Mouse (Mus musculus) kidney, embryonic 16.5 days (tissue): Measurements from ENCODE around the gene 5730522E02Rik. TPM values are rescaled to one million over a fixed set of nuclear protein-coding genes. Genes with fewer than 3 reads are reported as not detected.

Experiments
- ATAC-seq: fragments of 200-750 bp; cut with Nextera tagmentation; 2 replicates; pipeline ENCODE4 v1.8.0; 2017; ENCODE audit warnings: moderate TSS enrichment; ENCODE audit not compliant: low FRiP score, low TSS enrichment
- H3K27ac ChIP-seq: fragments of 300-500 bp; sonication (generic); 2 replicates; pipeline ENCODE4 v1.5.1; 2014; ENCODE audit warnings: low read length
- H3K27me3 ChIP-seq: fragments of 300-500 bp; sonication (generic); 2 replicates; pipeline ENCODE4 v1.6.1; 2014; ENCODE audit warnings: low read length, control low read depth, mixed read lengths; ENCODE audit not compliant: insufficient read depth
- H3K36me3 ChIP-seq: fragments of 300-500 bp; sonication (generic); 2 replicates; pipeline ENCODE4 v1.6.1; 2014; ENCODE audit warnings: low read length, control low read depth, mixed read lengths; ENCODE audit not compliant: insufficient read depth
- H3K4me1 ChIP-seq: fragments of 300-500 bp; sonication (generic); 2 replicates; pipeline ENCODE4 v1.6.1; 2014; ENCODE audit warnings: low read length, control low read depth, mixed read lengths; ENCODE audit not compliant: insufficient read depth
- H3K4me2 ChIP-seq: fragments of 300-500 bp; sonication (generic); replicated peaks from 2 replicates; pipeline ENCODE4 v1.6.1; 2014; ENCODE audit warnings: low read depth, low read length
- H3K4me3 ChIP-seq: fragments of 300-500 bp; sonication (generic); 2 replicates; pipeline ENCODE4 v1.5.1; 2014; ENCODE audit warnings: mild to moderate bottlenecking, low read length
- H3K9ac ChIP-seq: fragments of 300-500 bp; sonication (generic); replicated peaks from 2 replicates; pipeline ENCODE4 v1.6.1; 2014; ENCODE audit warnings: low read length
- H3K9me3 ChIP-seq: fragments of 300-500 bp; sonication (generic); 2 replicates; pipeline ENCODE4 v1.6.1; 2016; ENCODE audit warnings: low read length, control low read depth
- WGBS: fragments of 180-500 bp; shearing (Covaris S2); extraction: QIAGEN DNeasy Blood & Tissue Kit; methylation state at CpG from one replicate; pipeline ENCODE4 v1.1.7; 2014; 5-methylcytosine and 5-hydroxymethylcytosine counted together
- polyA plus RNA-seq: library from polyadenylated mRNA; unstranded; fragments of >200 nt; fragmentation: Nextera tagmentation; extraction: Ambion mirVana; gene quantifications from 2 replicates; pipeline ENCODE4 v1.2.1, GENCODE M21; 2015

5730522E02Rik gene
- polyA plus RNA-seq, 1 experiment from 2014 or later: 3.0 TPM

DNA sequence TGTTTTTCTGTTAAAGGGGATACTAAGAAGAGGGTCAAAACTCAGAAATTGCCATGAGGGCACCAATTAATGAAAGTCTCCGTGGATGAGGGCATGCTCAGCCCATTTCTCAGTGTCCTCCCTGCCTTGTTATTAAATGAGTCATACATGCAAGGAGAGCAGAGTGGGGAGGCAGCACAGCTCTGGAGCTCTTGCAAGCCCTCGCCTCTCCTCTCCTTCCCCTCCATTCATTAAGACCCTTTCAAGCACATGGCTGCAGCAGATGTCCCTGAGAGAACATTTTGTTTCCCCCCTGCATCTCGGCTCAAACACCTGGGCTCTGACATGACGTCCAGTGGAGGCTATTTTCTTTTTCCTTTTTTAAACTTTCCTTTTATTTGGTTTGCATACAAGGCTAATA lies 138.5 kb downstream of the 5730522E02Rik start:
- 61% methylated on average over 4 of the region's 4 CpGs for WGBS
- no peaks in the 10 kb centered on the region for H3K36me3 ChIP-seq
- H3K9me3 ChIP-seq: no peaks in the 10 kb centered on the region

DNA sequence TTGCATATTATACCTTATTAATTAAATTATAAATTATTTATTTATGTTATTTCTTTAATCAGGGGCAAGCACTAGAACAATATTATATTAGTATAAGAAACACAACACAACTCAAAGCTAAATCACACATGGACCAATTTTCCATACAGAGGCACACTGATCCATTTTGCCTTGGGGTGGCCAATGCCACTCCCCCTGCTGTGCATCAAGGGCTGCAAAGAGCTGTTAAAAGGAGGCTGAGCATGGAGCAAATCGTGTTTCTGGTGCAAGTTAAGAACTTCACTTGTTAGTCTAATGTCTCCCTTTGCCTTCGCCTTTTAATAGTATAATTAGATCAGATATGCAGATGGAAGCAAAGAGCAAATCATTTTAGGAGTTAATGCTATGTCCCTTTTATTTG lies 147.3 kb downstream of the 5730522E02Rik start:
- Histone ChIP-seq H3K27me3 (no peaks in the 10 kb centered on the region), H3K9ac (no peak overlapping the region), H3K27ac (no peak overlapping the region), H3K36me3 (no peaks in the 10 kb centered on the region), H3K4me3 (no peak overlapping the region), H3K9me3 (no peaks in the 10 kb centered on the region), H3K4me2 (no peak overlapping the region), H3K4me1 (no peaks in the 10 kb centered on the region)
- ATAC-seq: no peak
- 53% methylated on average over 2 of the region's 2 CpGs for WGBS

More for the DNA sequence above, 138.5 kb downstream of the 5730522E02Rik start:
- no peak overlapping the region for H3K9ac ChIP-seq
- ATAC-seq: no peak
- H3K4me1 ChIP-seq: no peaks in the 10 kb centered on the region
- H3K4me3 ChIP-seq: no peak overlapping the region
- H3K27me3 ChIP-seq: no peaks in the 10 kb centered on the region
- H3K27ac ChIP-seq: no peak overlapping the region
- no peak overlapping the region for H3K4me2 ChIP-seq

DNA sequence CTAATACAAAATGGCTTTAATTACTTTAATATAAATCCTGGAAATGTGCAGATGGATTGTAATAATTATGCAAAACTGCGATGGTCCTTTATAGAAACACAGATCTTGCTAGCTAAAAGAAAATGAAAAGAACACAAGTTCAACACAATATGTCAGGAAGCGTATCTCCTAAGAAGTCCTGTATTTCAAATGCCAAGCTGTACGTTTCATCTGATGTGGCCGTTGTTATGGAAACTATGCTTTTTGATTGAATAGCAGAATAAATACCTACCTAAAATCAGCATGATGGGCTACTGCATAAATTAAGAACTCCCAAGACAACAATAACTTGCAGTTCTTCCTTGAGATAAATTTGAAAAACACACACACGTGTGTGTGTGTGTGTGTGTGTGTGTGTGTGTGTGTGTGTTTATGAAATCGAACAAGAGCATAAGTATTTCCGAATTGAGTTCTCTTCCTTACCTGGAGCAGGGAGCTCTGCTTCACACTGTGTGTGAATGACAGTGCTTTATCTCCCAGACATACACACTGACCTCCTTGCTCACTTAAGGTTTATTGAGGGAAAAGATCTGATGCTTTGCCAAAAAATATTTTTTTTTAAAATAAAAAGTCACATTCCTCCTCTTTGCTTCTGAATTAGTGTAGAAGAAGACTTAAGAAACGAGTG lies 149.0 kb downstream of the 5730522E02Rik start:
- 76% methylated on average over 8 of the region's 8 CpGs for WGBS
- H3K27ac ChIP-seq: no peak overlapping the region
- ATAC-seq: no peak

DNA sequence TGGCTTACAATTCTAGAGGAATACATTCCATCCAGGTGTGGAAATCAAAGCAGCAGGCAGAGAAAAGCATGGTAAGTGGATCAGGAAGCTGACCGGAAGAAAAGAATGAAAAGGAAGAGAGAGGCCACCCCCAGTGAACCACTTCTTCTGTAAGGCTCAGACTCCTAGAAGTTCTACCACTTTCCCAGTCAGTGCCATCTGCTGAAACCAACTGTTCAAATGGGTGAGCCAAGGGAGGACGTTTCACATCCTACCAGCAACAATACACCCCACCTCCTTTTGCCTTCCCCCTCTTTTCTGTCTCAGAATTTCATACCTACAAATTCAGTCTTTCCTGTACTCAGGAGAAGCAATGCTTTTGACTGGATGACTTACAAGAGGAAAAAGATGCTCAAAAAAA lies 197.0 kb downstream of the 5730522E02Rik start:
- H3K36me3 ChIP-seq: no peaks in the 10 kb centered on the region
- H3K9ac ChIP-seq: no peak overlapping the region
- H3K9me3 ChIP-seq: no peaks in the 10 kb centered on the region
- no peak overlapping the region for H3K27ac ChIP-seq
- 88% methylated on average over 2 of the region's 2 CpGs for WGBS
- no peak overlapping the region for H3K4me3 ChIP-seq
- no peak for ATAC-seq
- H3K4me1 ChIP-seq: no peaks in the 10 kb centered on the region
- no peaks in the 10 kb centered on the region for H3K27me3 ChIP-seq
- H3K4me2 ChIP-seq: no peak overlapping the region

More for the DNA sequence above, 149.0 kb downstream of the 5730522E02Rik start:
- Histone ChIP-seq H3K4me1 (no peaks in the 10 kb centered on the region), H3K4me3 (no peak overlapping the region), H3K36me3 (no peaks in the 10 kb centered on the region), H3K27me3 (no peaks in the 10 kb centered on the region), H3K9ac (no peak overlapping the region), H3K9me3 (no peaks in the 10 kb centered on the region), H3K4me2 (no peak overlapping the region)

DNA sequence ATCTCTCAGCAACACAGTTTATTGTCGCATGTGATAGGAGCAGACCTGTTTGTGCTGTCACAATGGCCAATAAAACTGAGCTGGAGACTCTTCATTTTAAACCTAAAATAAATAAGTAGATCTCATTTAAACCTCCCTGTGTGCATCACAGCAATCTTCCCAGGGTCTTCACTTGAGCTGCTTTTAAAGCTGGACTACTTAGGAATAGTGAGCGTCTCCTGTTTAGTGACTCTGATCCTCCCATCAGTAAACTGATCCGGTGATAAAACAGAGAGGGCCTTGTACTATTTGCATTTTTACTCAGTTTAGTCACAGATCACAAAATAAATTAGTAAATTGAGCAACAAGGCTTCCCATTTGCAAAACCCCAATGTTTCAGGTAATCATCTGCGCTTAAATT lies 206.5 kb downstream of the 5730522E02Rik start:
- Histone ChIP-seq H3K4me3 (no peak overlapping the region), H3K9ac (no peak overlapping the region), H3K4me2 (no peak overlapping the region), H3K27ac (no peak overlapping the region), H3K4me1 (no peaks in the 10 kb centered on the region), H3K36me3 (no peaks in the 10 kb centered on the region), H3K27me3 (no peaks in the 10 kb centered on the region), H3K9me3 (no peaks in the 10 kb centered on the region)
- ATAC-seq: 0 out of 2 replicates have a peak, but pooled peaks have one; percentile 69
- 41% methylated on average over 4 of the region's 4 CpGs for WGBS

DNA sequence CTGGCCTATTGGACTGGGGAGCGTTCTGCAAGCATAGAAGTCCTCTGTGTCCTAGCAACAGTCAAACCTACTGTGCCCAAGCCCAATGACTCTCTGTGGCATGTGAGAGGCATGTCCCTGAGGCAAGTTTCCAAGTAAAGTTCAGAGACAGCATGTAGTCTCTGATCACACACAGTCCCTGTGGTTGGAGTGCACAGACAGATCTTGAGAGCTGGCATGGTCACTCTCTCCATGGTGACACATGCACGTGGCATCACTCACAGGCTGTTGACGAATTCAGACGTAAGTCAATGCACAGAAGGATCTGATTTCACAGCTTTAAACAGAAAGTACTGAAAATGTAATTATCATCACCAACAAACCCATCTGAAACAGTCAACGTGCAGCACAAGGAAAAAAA lies 210.8 kb downstream of the 5730522E02Rik start:
- no peak for ATAC-seq
- Histone ChIP-seq H3K36me3 (no peaks in the 10 kb centered on the region), H3K4me3 (no peak overlapping the region), H3K4me1 (no peaks in the 10 kb centered on the region), H3K4me2 (no peak overlapping the region), H3K27ac (no peak overlapping the region), H3K9me3 (no peaks in the 10 kb centered on the region), H3K27me3 (no peaks in the 10 kb centered on the region), H3K9ac (no peak overlapping the region)
- WGBS: 75% methylated on average over 5 of the region's 5 CpGs

DNA sequence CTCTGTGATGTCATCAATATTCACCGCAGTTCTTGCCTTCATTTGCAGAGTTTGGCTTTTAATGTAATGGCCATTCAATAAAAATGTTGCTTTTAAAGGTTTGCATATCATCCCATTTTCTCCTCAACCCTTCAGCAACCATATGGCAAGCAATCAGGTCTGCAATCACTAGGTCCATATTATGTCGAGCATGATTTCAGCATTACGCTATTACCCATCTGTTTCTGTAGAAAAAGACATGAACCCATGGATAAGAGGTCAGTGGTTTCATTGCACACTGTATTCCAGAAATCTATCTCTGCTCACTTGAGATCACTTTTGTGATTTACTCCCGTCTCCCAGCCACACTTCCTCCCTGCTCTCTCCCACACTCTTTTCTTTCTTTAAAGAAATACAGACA lies 213.1 kb downstream of the 5730522E02Rik start:
- H3K9me3 ChIP-seq: no peaks in the 10 kb centered on the region
- no peak for ATAC-seq

DNA sequence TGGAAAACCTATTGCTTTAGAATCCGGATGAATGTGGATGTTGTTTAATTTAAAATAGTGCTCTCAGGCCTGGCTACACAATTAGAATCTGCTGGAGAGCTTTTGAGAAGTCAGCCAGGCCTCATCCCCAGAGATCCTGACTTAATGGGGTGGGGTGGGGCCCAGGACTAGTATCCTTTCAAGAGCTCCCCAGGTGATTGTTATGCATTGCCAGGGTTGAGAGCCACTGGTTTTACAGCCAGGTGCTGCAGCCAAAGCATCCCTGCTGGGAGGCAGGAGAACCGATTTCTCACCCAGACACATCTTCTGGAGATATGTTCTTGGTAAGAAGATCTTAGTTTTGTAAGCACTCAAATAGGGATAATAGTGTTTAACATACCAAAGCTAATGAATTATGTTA lies 216.4 kb downstream of the 5730522E02Rik start:
- no peaks in the 10 kb centered on the region for H3K4me1 ChIP-seq
- WGBS: 45% methylated on average over 2 of the region's 2 CpGs
- H3K9ac ChIP-seq: no peak overlapping the region
- no peaks in the 10 kb centered on the region for H3K27me3 ChIP-seq
- no peaks in the 10 kb centered on the region for H3K36me3 ChIP-seq
- no peaks in the 10 kb centered on the region for H3K9me3 ChIP-seq
- no peak overlapping the region for H3K4me3 ChIP-seq
- no peak for ATAC-seq
- H3K4me2 ChIP-seq: no peak overlapping the region
- H3K27ac ChIP-seq: no peak overlapping the region

More for the DNA sequence above, 213.1 kb downstream of the 5730522E02Rik start:
- 42% methylated on average over 4 of the region's 4 CpGs for WGBS
- no peaks in the 10 kb centered on the region for H3K36me3 ChIP-seq
- H3K27me3 ChIP-seq: no peaks in the 10 kb centered on the region
- no peak overlapping the region for H3K4me2 ChIP-seq
- H3K4me3 ChIP-seq: no peak overlapping the region
- no peak overlapping the region for H3K9ac ChIP-seq
- no peak overlapping the region for H3K27ac ChIP-seq
- H3K4me1 ChIP-seq: no peaks in the 10 kb centered on the region

GRCm38 (mm10) chr11:25992216-25992615 lies 218.3 kb downstream of the 5730522E02Rik start:
- WGBS: 73% methylated on average over 1 of the region's 1 CpGs

DNA sequence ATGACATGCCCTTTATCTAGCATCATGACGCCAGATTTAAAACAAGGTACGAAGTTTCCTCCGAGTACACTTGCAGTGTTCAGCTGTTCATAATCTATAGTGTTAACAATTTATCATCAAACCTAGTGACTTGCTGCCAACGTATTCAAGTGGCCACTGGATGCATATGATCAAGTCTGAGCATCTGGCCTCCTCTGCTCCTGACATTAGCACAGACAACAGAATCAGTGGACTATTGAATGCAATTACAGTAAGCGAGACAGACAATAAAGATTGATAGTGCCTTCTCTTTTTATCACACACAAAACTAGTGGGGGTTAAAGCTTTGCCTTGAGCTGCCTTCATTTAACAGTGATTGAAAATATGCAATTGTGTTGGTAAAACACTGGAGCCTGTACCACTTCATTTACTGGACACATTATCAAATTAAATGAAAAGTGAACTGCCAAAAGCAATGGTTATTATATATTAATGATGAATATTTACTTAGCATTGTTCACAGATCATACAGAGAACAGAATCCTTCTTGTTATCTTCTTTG lies 231.8 kb downstream of the 5730522E02Rik start:
- Histone ChIP-seq H3K4me2 (no peak overlapping the region), H3K36me3 (no peaks in the 10 kb centered on the region), H3K9me3 (no peaks in the 10 kb centered on the region), H3K4me1 (no peaks in the 10 kb centered on the region), H3K9ac (no peak overlapping the region), H3K27me3 (no peaks in the 10 kb centered on the region), H3K27ac (no peak overlapping the region), H3K4me3 (no peak overlapping the region)
- 81% methylated on average over 5 of the region's 5 CpGs for WGBS
- no peak for ATAC-seq

More at GRCm38 (mm10) chr11:25992216-25992615, 218.3 kb downstream of the 5730522E02Rik start:
- Histone ChIP-seq H3K4me3 (no peak overlapping the region), H3K36me3 (no peaks in the 10 kb centered on the region), H3K4me1 (no peaks in the 10 kb centered on the region), H3K4me2 (no peak overlapping the region), H3K9ac (no peak overlapping the region), H3K9me3 (no peaks in the 10 kb centered on the region), H3K27me3 (no peaks in the 10 kb centered on the region), H3K27ac (no peak overlapping the region)
- ATAC-seq: no peak
